Comparison of ENCODE assay signal across 8 mouse cellular contexts in the genomic region with DNA sequence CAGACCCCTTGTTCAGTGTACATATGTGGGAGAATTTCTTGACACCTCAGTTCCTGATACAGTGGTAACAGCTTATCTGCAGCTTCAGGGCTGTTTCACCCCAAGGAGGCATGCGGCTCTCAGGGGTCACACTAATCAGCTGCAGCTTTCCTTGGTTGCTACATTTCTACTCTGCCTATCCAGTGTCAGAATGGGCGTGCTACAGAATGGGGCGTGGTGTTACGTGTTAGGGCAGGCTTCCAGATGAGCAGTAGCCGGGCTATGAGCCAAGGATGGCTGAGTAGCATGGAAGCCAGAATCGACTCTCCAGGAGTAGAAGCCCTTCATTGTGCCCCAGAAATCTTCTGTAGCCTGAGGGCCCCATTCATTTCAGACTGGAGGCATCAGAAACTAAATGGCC. TPM values are rescaled to one million over a fixed set of nuclear protein-coding genes. Genes with fewer than 3 reads are reported as not detected.
DNase-seq lines count a peak whose midpoint lies in the region; ATAC-seq and TF ChIP-seq lines count a peak whose summit lies in the region.

No protein-coding gene starts in this region.

- 0 out of 2 replicates have a peak, but pooled peaks have one; percentile 52 for ATAC-seq in embryonic facial prominence, embryonic 13.5 days (ENCODE audit: insufficient number of reproducible peaks, insufficient read depth, low FRiP score, low TSS enrichment, low read depth)

- no peaks in the 10 kb centered on the region for H3K9me3 ChIP-seq in embryonic facial prominence, embryonic 13.5 days

- H3K4me2 ChIP-seq in embryonic facial prominence, embryonic 13.5 days = no peak overlapping the region

- no peaks in the 10 kb centered on the region for H3K36me3 ChIP-seq in embryonic facial prominence, embryonic 13.5 days
- no peaks in the 10 kb centered on the region for H3K36me3 ChIP-seq in thymus, adult 2 months (ENCODE audit: control insufficient read depth, insufficient read depth, low read length)

- no peaks in the 10 kb centered on the region for H3K27me3 ChIP-seq in embryonic facial prominence, embryonic 13.5 days
- no peaks in the 10 kb centered on the region for H3K27me3 ChIP-seq in thymus, adult 2 months (ENCODE audit: control insufficient read depth, insufficient read depth, low read length)

- H3K4me1 ChIP-seq in embryonic facial prominence, embryonic 13.5 days = peaks cover 18% of the 10 kb centered on the region
- no peaks in the 10 kb centered on the region for H3K4me1 ChIP-seq in thymus, adult 2 months (replicated peaks; ENCODE audit: control insufficient read depth, insufficient read depth, low read length)

- WGBS in embryonic facial prominence, embryonic 13.5 days = 28% methylated on average over 6 of the region's 6 CpGs
- WGBS in large intestine, adult 2 months = 9% methylated on average over 6 of the region's 6 CpGs
- WGBS in thymus, adult 2 months = 87% methylated on average over 6 of the region's 6 CpGs

- no peak for TF ChIP-seq POLR2A in thymus, adult 2 months (IDR thresholded peaks at IDR 0.05; ENCODE audit: control insufficient read depth, extremely low read depth, insufficient read depth, low read length, poor library complexity)

- TF ChIP-seq CTCF in thymus, adult 2 months (IDR thresholded peaks at IDR 0.05; ENCODE audit: borderline replicate concordance, control insufficient read depth, extremely low read depth, insufficient read depth, low read length, poor library complexity) = no peak

- peak; percentile 45 for DNase-seq in adrenal gland, postnatal 14 days
- no peak for DNase-seq in adrenal gland, adult 18-20 months (ENCODE audit: low spot score in 2 of 2)
- DNase-seq in left cerebral cortex, postnatal 4 days = peak; percentile 59
- no peak for DNase-seq in left cerebral cortex, adult 9 months (ENCODE audit: low spot score in 2 of 2)
- peak; percentile 32 for DNase-seq in large intestine, adult 2 months (ENCODE audit: low read depth, low spot score)
- no peak for DNase-seq in thymus, adult 2 months
- no peak for DNase-seq in thymus, postnatal 10 days (ENCODE audit: low spot score in 2 of 2)

- no peak overlapping the region for H3K4me3 ChIP-seq in embryonic facial prominence, embryonic 13.5 days
- H3K4me3 ChIP-seq in thymus, adult 2 months (ENCODE audit: control insufficient read depth, insufficient read depth, low read length) = no peak overlapping the region

- H3K9ac ChIP-seq in embryonic facial prominence, embryonic 13.5 days = no peak overlapping the region

- intact Hi-C loops in left cerebral cortex, postnatal 4 days (cut with DNase I) = no loop called here

- H3K27ac ChIP-seq in embryonic facial prominence, embryonic 13.5 days = no peak overlapping the region
- no peak overlapping the region for H3K27ac ChIP-seq in thymus, adult 2 months (ENCODE audit: control insufficient read depth, insufficient read depth, low read length)

RNA-seq across cellular contexts. Expression of a gene that starts 32.8 kb away (rescaled TPM):
- 36.7 and 47.4 TPM in 2 replicates for total RNA-seq in adrenal gland, postnatal 14 days (2021)
- total RNA-seq in adrenal gland, adult 18-20 months (2021) = 1 to 10 TPM; 1.8 to 2.3 TPM
- total RNA-seq in left cerebral cortex, postnatal 4 days (2021) = 10 to 100 TPM; 15.8 to 16.5 TPM
- 47.3 and 48.4 TPM in 2 replicates for polyA plus RNA-seq in embryonic facial prominence, embryonic 13.5 days (2015; fragmentation: Nextera tagmentation; extraction: Ambion mirVana)
- 4.5 and 7.9 TPM in 2 replicates for polyA plus RNA-seq in large intestine, adult 2 months (2012; rRNA removed)
- 19.1 and 29.7 TPM in 2 replicates for polyA plus RNA-seq in thymus, adult 2 months (2012; rRNA removed)

Comparison
In these comparisons a context has a peak if more than half of its experiments do, and no peak if none do; other contexts are left out.
1. DNase-seq: peak in adrenal gland, postnatal 14 days (single experiment), left cerebral cortex, postnatal 4 days (single experiment) and large intestine, adult 2 months (single experiment); none in adrenal gland, adult 18-20 months (0 of 2), left cerebral cortex, adult 9 months (0 of 2), thymus, adult 2 months (single experiment) and thymus, postnatal 10 days (0 of 2).
2. RNA of a gene that starts 32.8 kb away (total RNA-seq): 36.7 to 47.4 TPM in adrenal gland, postnatal 14 days and 15.8 to 16.5 TPM in left cerebral cortex, postnatal 4 days; 1.8 to 2.3 TPM in adrenal gland, adult 18-20 months; every median in the first group is over 4 times any median in the second.